Mouse (Mus musculus): ENCODE data around the gene Vmn1r166.
"Not testable (repeated sequence)": the region's sequence is repeated elsewhere in the genome, so short reads cannot be mapped to it uniquely, and the experiment has no call there.

Vmn1r166 gene

DNA sequence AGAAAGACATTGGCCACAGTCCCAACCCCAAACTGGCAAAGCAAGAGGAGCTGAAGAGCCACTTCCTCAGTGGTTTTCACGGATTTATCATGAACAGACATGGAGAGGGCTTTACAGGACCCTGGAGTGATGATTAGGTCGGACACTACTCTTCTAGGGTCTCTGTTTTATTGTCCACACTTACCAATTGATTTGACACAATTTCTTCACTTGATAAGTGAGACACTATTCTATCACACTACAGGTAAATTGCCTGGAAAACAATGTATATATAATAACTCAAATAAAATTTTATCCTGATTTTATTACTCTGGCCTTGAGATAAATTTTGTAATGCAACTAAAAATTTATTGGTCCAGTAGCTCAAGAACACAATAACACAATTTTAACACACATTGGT is at the start of gene Vmn1r166:
TSS of gene Vmn1r166 (minus strand) at position 101 of the 400 bp plus-strand sequence.
- in situ Hi-C loops (cut with MboI, MseI), result loop anchor here (10.0 kb wide), 1 partner anchor 1697 kb away; no protein-coding TSS in a partner anchor

DNA sequence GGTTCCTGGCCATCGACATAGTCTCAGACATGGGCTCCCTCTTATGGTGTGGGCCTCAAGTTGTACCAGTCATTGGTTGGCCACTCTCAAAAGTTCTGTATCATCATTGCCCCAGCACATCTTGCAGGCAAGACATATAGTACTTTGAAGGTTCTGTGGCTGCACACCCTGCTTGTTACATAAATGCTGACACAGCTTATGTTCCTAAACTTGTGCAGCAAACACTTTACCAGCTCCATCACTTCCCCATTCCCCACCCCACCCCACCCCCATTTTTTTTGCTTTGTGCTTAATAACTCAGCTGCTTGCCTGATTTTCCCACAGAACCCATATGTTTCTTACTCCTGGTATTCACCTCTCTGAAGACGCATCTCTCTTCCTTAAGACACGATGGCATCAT is 49.4 kb upstream of the Vmn1r166 start, which contains the start of gene Nlrp4e:
TSS of gene Nlrp4e (plus strand) at position 301 of the 400 bp plus-strand sequence.
- in situ Hi-C loops (cut with MboI, MseI), result not testable (repeated sequence)

DNA sequence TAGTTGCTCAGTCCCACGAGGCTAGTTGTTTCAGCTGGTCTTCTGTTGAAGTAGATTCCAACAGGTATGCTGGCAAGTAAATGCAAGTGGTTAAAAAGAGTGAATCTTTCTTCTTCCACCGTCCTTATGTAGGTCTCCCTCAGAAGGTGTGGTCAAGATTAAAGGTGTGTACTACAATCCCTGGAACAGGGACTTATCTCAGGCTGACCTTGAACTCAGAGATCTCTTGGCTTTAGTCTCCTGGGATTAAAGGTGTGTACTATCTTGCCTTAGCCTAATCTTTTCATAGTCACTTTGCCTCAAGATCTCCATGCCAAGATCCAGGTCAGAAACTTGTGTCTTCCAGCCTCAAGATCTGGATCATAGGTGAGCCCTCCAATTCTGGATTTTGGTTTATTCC is 27.3 kb upstream of the Vmn1r166 start, which contains the start of gene Gm6902:
TSS of gene Gm6902 (minus strand) at position 101 of the 400 bp plus-strand sequence.
- in situ Hi-C loops (cut with MboI, MseI), result not testable (repeated sequence)

DNA sequence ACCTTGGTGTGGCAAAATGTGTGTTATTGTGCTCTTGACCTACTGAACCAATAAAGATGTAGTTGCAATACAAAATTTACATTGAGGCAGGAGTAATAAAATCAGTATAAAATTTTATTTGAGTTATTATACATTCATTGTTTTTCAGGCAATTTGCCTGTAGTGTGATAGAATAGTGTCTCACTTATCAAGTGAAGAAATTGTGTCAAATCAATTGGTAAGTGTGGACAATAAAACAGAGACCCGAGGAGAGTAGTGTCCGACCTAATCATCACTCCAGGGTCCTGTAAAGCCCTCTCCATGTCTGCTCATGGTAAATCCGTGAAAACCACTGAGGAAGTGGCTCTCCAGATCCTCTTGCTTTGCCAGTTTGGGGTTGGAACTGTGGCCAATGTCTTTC is 34.5 kb downstream of the Vmn1r166 start, which contains the start of gene Vmn1r165:
TSS of gene Vmn1r165 (plus strand) at position 301 of the 400 bp plus-strand sequence.
- in situ Hi-C loops (cut with MboI, MseI), result not testable (repeated sequence)
